Mouse (Mus musculus): ENCODE results near the gene Hoxd9. TPM values are rescaled to one million over a fixed set of nuclear protein-coding genes. Genes with fewer than 3 reads are reported as not detected.

Gene Hoxd9
- polyA plus RNA-seq, 1 experiment from 2014 or later, result not detected

GRCm38 (mm10) chr2:74681594-74682531 is 15.7 kb upstream of the Hoxd9 start:
- peaks cover 91% of the 10 kb centered on the region for H3K27me3 ChIP-seq (replicated peaks; ENCODE audit: control insufficient read depth, insufficient read depth, low read length)
- H3K4me1 ChIP-seq (replicated peaks; ENCODE audit: control insufficient read depth, insufficient read depth, low read length), result peaks cover 19% of the 10 kb centered on the region
- no peak overlapping the region for H3K27ac ChIP-seq (ENCODE audit: low read length)
- WGBS, result under 1% methylated on average over 67 of the region's 78 CpGs
- peak overlapping the region; percentile 6; the same call in 1 of the 2 replicates for H3K4me3 ChIP-seq (replicated peaks; ENCODE audit: low read length)
- no peaks in the 10 kb centered on the region for H3K9me3 ChIP-seq (ENCODE audit: control insufficient read depth, low read length)
- no peaks in the 10 kb centered on the region for H3K36me3 ChIP-seq (ENCODE audit: control insufficient read depth, insufficient read depth)
- ATAC-seq, result no peak
- H3K4me2 ChIP-seq (ENCODE audit: low read length), result no peak overlapping the region
- no peak overlapping the region for H3K9ac ChIP-seq (replicated peaks; ENCODE audit: low read depth, low read length)

- no peak overlapping the region; the same call in 1 of the 2 replicates for H3K4me2 ChIP-seq (ENCODE audit: low read length)
- H3K27ac ChIP-seq (ENCODE audit: low read length), result no peak overlapping the region
- no peaks in the 10 kb centered on the region for H3K36me3 ChIP-seq (ENCODE audit: control insufficient read depth, insufficient read depth)
- WGBS, result 1% methylated on average over 25 of the region's 51 CpGs
- peaks cover 19% of the 10 kb centered on the region for H3K4me1 ChIP-seq (replicated peaks; ENCODE audit: control insufficient read depth, insufficient read depth, low read length)
- H3K9ac ChIP-seq (replicated peaks; ENCODE audit: low read depth, low read length), result no peak overlapping the region
- no peak for ATAC-seq
- H3K9me3 ChIP-seq (ENCODE audit: control insufficient read depth, low read length), result no peaks in the 10 kb centered on the region
- no peak overlapping the region for H3K4me3 ChIP-seq (replicated peaks; ENCODE audit: low read length)
- H3K27me3 ChIP-seq (replicated peaks; ENCODE audit: control insufficient read depth, insufficient read depth, low read length), result peaks cover 91% of the 10 kb centered on the region
These were observed 14.7 kb upstream of the Hoxd9 start for GRCm38 (mm10) chr2:74682796-74683195.

GRCm38 (mm10) chr2:74683471-74683951 is 14.0 kb upstream of the Hoxd9 start:
- H3K27ac ChIP-seq (ENCODE audit: low read length), result no peak overlapping the region
- no peaks in the 10 kb centered on the region for H3K36me3 ChIP-seq (ENCODE audit: control insufficient read depth, insufficient read depth)
- no peak overlapping the region for H3K9ac ChIP-seq (replicated peaks; ENCODE audit: low read depth, low read length)
- no peaks in the 10 kb centered on the region for H3K9me3 ChIP-seq (ENCODE audit: control insufficient read depth, low read length)
- no peak overlapping the region for H3K4me3 ChIP-seq (replicated peaks; ENCODE audit: low read length)
- WGBS, result under 1% methylated on average over 18 of the region's 18 CpGs
- peaks cover 90% of the 10 kb centered on the region for H3K27me3 ChIP-seq (replicated peaks; ENCODE audit: control insufficient read depth, insufficient read depth, low read length)
- H3K4me1 ChIP-seq (replicated peaks; ENCODE audit: control insufficient read depth, insufficient read depth, low read length), result peaks cover 19% of the 10 kb centered on the region
- H3K4me2 ChIP-seq (ENCODE audit: low read length), result no peak overlapping the region
- no peak for ATAC-seq

GRCm38 (mm10) chr2:74684106-74684505 is 13.4 kb upstream of the Hoxd9 start:
- Histone ChIP-seq H3K4me3 (replicated peaks; ENCODE audit: low read length) (no peak overlapping the region), H3K27me3 (replicated peaks; ENCODE audit: control insufficient read depth, insufficient read depth, low read length) (peaks cover 88% of the 10 kb centered on the region), H3K9ac (replicated peaks; ENCODE audit: low read depth, low read length) (no peak overlapping the region), H3K9me3 (ENCODE audit: control insufficient read depth, low read length) (no peaks in the 10 kb centered on the region), H3K4me1 (replicated peaks; ENCODE audit: control insufficient read depth, insufficient read depth, low read length) (peaks cover 19% of the 10 kb centered on the region), H3K4me2 (ENCODE audit: low read length) (no peak overlapping the region), H3K36me3 (ENCODE audit: control insufficient read depth, insufficient read depth) (no peaks in the 10 kb centered on the region), H3K27ac (ENCODE audit: low read length) (no peak overlapping the region)
- no peak for ATAC-seq
- WGBS, result 3% methylated on average over 12 of the region's 12 CpGs

GRCm38 (mm10) chr2:74685059-74685603 is 12.4 kb upstream of the Hoxd9 start:
- 7% methylated on average over 4 of the region's 4 CpGs for WGBS
- H3K9me3 ChIP-seq (ENCODE audit: control insufficient read depth, low read length), result no peaks in the 10 kb centered on the region
- no peak for ATAC-seq

GRCm38 (mm10) chr2:74686301-74686987 is 11.1 kb upstream of the Hoxd9 start:
- 7% methylated on average over 17 of the region's 17 CpGs for WGBS
- Histone ChIP-seq H3K4me3 (replicated peaks; ENCODE audit: low read length) (no peak overlapping the region), H3K4me2 (ENCODE audit: low read length) (no peak overlapping the region), H3K27me3 (replicated peaks; ENCODE audit: control insufficient read depth, insufficient read depth, low read length) (peaks cover 78% of the 10 kb centered on the region), H3K9ac (replicated peaks; ENCODE audit: low read depth, low read length) (no peak overlapping the region), H3K4me1 (replicated peaks; ENCODE audit: control insufficient read depth, insufficient read depth, low read length) (peaks cover 15% of the 10 kb centered on the region), H3K9me3 (ENCODE audit: control insufficient read depth, low read length) (no peaks in the 10 kb centered on the region), H3K27ac (ENCODE audit: low read length) (no peak overlapping the region), H3K36me3 (ENCODE audit: control insufficient read depth, insufficient read depth) (no peaks in the 10 kb centered on the region)
- ATAC-seq, result no peak

More at GRCm38 (mm10) chr2:74685059-74685603, 12.4 kb upstream of the Hoxd9 start:
- no peak overlapping the region for H3K4me2 ChIP-seq (ENCODE audit: low read length)
- H3K4me3 ChIP-seq (replicated peaks; ENCODE audit: low read length), result no peak overlapping the region
- H3K4me1 ChIP-seq (replicated peaks; ENCODE audit: control insufficient read depth, insufficient read depth, low read length), result peaks cover 15% of the 10 kb centered on the region
- peaks cover 86% of the 10 kb centered on the region for H3K27me3 ChIP-seq (replicated peaks; ENCODE audit: control insufficient read depth, insufficient read depth, low read length)
- no peak overlapping the region for H3K9ac ChIP-seq (replicated peaks; ENCODE audit: low read depth, low read length)
- H3K27ac ChIP-seq (ENCODE audit: low read length), result no peak overlapping the region
- no peaks in the 10 kb centered on the region for H3K36me3 ChIP-seq (ENCODE audit: control insufficient read depth, insufficient read depth)

GRCm38 (mm10) chr2:74686988-74687697 is 10.4 kb upstream of the Hoxd9 start:
- no peak overlapping the region for H3K9ac ChIP-seq (replicated peaks; ENCODE audit: low read depth, low read length)
- H3K27me3 ChIP-seq (replicated peaks; ENCODE audit: control insufficient read depth, insufficient read depth, low read length), result peaks cover 78% of the 10 kb centered on the region
- no peak for ATAC-seq
- no peak overlapping the region for H3K27ac ChIP-seq (ENCODE audit: low read length)
- no peaks in the 10 kb centered on the region for H3K9me3 ChIP-seq (ENCODE audit: control insufficient read depth, low read length)
- H3K4me2 ChIP-seq (ENCODE audit: low read length), result no peak overlapping the region
- H3K36me3 ChIP-seq (ENCODE audit: control insufficient read depth, insufficient read depth), result no peaks in the 10 kb centered on the region
- peaks cover 11% of the 10 kb centered on the region for H3K4me1 ChIP-seq (replicated peaks; ENCODE audit: control insufficient read depth, insufficient read depth, low read length)
- WGBS, result 2% methylated on average over 27 of the region's 27 CpGs
- no peak overlapping the region for H3K4me3 ChIP-seq (replicated peaks; ENCODE audit: low read length)

GRCm38 (mm10) chr2:74687698-74688555 is 9.6 kb upstream of the Hoxd9 start:
- Histone ChIP-seq H3K27me3 (replicated peaks; ENCODE audit: control insufficient read depth, insufficient read depth, low read length) (peaks cover 78% of the 10 kb centered on the region), H3K9ac (replicated peaks; ENCODE audit: low read depth, low read length) (no peak overlapping the region), H3K27ac (ENCODE audit: low read length) (no peak overlapping the region), H3K4me3 (replicated peaks; ENCODE audit: low read length) (no peak overlapping the region), H3K4me1 (replicated peaks; ENCODE audit: control insufficient read depth, insufficient read depth, low read length) (peaks cover 3% of the 10 kb centered on the region), H3K36me3 (ENCODE audit: control insufficient read depth, insufficient read depth) (no peaks in the 10 kb centered on the region), H3K9me3 (ENCODE audit: control insufficient read depth, low read length) (no peaks in the 10 kb centered on the region), H3K4me2 (ENCODE audit: low read length) (no peak overlapping the region)
- ATAC-seq, result no peak
- WGBS, result under 1% methylated on average over 31 of the region's 31 CpGs
